Mouse (Mus musculus): ENCODE measurements at regions not wholly inside any gene's neighbourhood (a gene's known extent, or its start where the extent isn't known, plus 50 kb on each side); places are given as distances from the start of the nearest gene placed in this dataset.

- Histone ChIP-seq H3K4me3 (ENCODE audit: insufficient read depth, low read depth, low read length) (no peak overlapping the region), H3K27ac (replicated peaks; ENCODE audit: insufficient read depth, low read depth, low read length) (no peak overlapping the region), H3K9ac (ENCODE audit: low read depth, low read length) (no peak overlapping the region), H3K4me1 (ENCODE audit: control insufficient read depth, insufficient read depth, low read length) (no peaks in the 10 kb centered on the region), H3K27me3 (ENCODE audit: control insufficient read depth, insufficient read depth, low read length) (no peaks in the 10 kb centered on the region), H3K36me3 (ENCODE audit: control insufficient read depth, insufficient read depth, low read length) (no peaks in the 10 kb centered on the region), H3K79me2 (ENCODE audit: control insufficient read depth, insufficient read depth, low read length) (no peaks in the 10 kb centered on the region)
- 91% methylated on average over 8 of the region's 8 CpGs for WGBS
- no peak for DNase-seq (ENCODE audit: extremely low read depth, low read depth, low spot score)
- TF ChIP-seq POLR2A (IDR thresholded peaks at IDR 0.05; ENCODE audit: extremely low read depth, insufficient read depth, low read length) (no peak), CTCF (IDR thresholded peaks at IDR 0.05; ENCODE audit: low read depth, low read length) (no peak)
These were observed 81.7 kb upstream of the Zfp217 start for GRCm38 (mm10) chr2:170229461-170230080.

- H3K4me1 ChIP-seq (ENCODE audit: control insufficient read depth, insufficient read depth, low read length), result no peaks in the 10 kb centered on the region
- H3K36me3 ChIP-seq (ENCODE audit: control insufficient read depth, insufficient read depth, low read length), result no peaks in the 10 kb centered on the region
- no peak overlapping the region for H3K9ac ChIP-seq (ENCODE audit: low read depth, low read length)
- H3K4me3 ChIP-seq (ENCODE audit: insufficient read depth, low read depth, low read length), result no peak overlapping the region
- H3K79me2 ChIP-seq (ENCODE audit: control insufficient read depth, insufficient read depth, low read length), result no peaks in the 10 kb centered on the region
- no peak for DNase-seq (ENCODE audit: extremely low read depth, low read depth, low spot score)
- peaks cover under 1% of the 10 kb centered on the region; the same call in 1 of the 2 replicates for H3K27me3 ChIP-seq (ENCODE audit: control insufficient read depth, insufficient read depth, low read length)
- TF ChIP-seq CTCF (IDR thresholded peaks at IDR 0.05; ENCODE audit: low read depth, low read length) (no peak), POLR2A (IDR thresholded peaks at IDR 0.05; ENCODE audit: extremely low read depth, insufficient read depth, low read length) (no peak)
- no peak overlapping the region for H3K27ac ChIP-seq (replicated peaks; ENCODE audit: insufficient read depth, low read depth, low read length)
- 96% methylated on average over 10 of the region's 10 CpGs for WGBS
These were observed 80.6 kb upstream of the Zfp217 start for GRCm38 (mm10) chr2:170228318-170228994.

- H3K9ac ChIP-seq (ENCODE audit: low read depth, low read length), result no peak overlapping the region
- peaks cover 3% of the 10 kb centered on the region for H3K27me3 ChIP-seq (ENCODE audit: control insufficient read depth, insufficient read depth, low read length)
- no peak overlapping the region for H3K4me3 ChIP-seq (ENCODE audit: insufficient read depth, low read depth, low read length)
- DNase-seq (ENCODE audit: extremely low read depth, low read depth, low spot score), result no peak
- no peak overlapping the region for H3K27ac ChIP-seq (replicated peaks; ENCODE audit: insufficient read depth, low read depth, low read length)
- TF ChIP-seq POLR2A (IDR thresholded peaks at IDR 0.05; ENCODE audit: extremely low read depth, insufficient read depth, low read length) (no peak), CTCF (IDR thresholded peaks at IDR 0.05; ENCODE audit: low read depth, low read length) (no peak)
- 80% methylated on average over 7 of the region's 7 CpGs for WGBS
- H3K4me1 ChIP-seq (ENCODE audit: control insufficient read depth, insufficient read depth, low read length), result peaks cover 6% of the 10 kb centered on the region; the same call in 1 of the 2 replicates
- no peaks in the 10 kb centered on the region for H3K79me2 ChIP-seq (ENCODE audit: control insufficient read depth, insufficient read depth, low read length)
- no peaks in the 10 kb centered on the region for H3K36me3 ChIP-seq (ENCODE audit: control insufficient read depth, insufficient read depth, low read length)
These were observed 76.0 kb upstream of the Zfp217 start for GRCm38 (mm10) chr2:170223872-170224271.

GRCm38 (mm10) chr2:170222819-170223218, 74.9 kb upstream of the Zfp217 start:
- DNase-seq (ENCODE audit: extremely low read depth, low read depth, low spot score), result no peak
- Histone ChIP-seq H3K36me3 (ENCODE audit: control insufficient read depth, insufficient read depth, low read length) (no peaks in the 10 kb centered on the region), H3K27ac (replicated peaks; ENCODE audit: insufficient read depth, low read depth, low read length) (no peak overlapping the region), H3K4me3 (ENCODE audit: insufficient read depth, low read depth, low read length) (no peak overlapping the region), H3K4me1 (ENCODE audit: control insufficient read depth, insufficient read depth, low read length) (peaks cover 6% of the 10 kb centered on the region; the same call in 1 of the 2 replicates), H3K9ac (ENCODE audit: low read depth, low read length) (no peak overlapping the region), H3K79me2 (ENCODE audit: control insufficient read depth, insufficient read depth, low read length) (no peaks in the 10 kb centered on the region), H3K27me3 (ENCODE audit: control insufficient read depth, insufficient read depth, low read length) (peaks cover 3% of the 10 kb centered on the region)
- TF ChIP-seq CTCF (IDR thresholded peaks at IDR 0.05; ENCODE audit: low read depth, low read length) (no peak), POLR2A (IDR thresholded peaks at IDR 0.05; ENCODE audit: extremely low read depth, insufficient read depth, low read length) (no peak)
- WGBS, result 38% methylated on average over 6 of the region's 6 CpGs

GRCm38 (mm10) chr2:170221994-170222535, 74.2 kb upstream of the Zfp217 start:
- H3K27me3 ChIP-seq (ENCODE audit: control insufficient read depth, insufficient read depth, low read length), result peaks cover 3% of the 10 kb centered on the region
- H3K27ac ChIP-seq (replicated peaks; ENCODE audit: insufficient read depth, low read depth, low read length), result no peak overlapping the region
- WGBS, result 35% methylated on average over 13 of the region's 13 CpGs
- no peaks in the 10 kb centered on the region for H3K36me3 ChIP-seq (ENCODE audit: control insufficient read depth, insufficient read depth, low read length)
- no peak overlapping the region for H3K9ac ChIP-seq (ENCODE audit: low read depth, low read length)
- H3K4me3 ChIP-seq (ENCODE audit: insufficient read depth, low read depth, low read length), result no peak overlapping the region
- no peaks in the 10 kb centered on the region for H3K79me2 ChIP-seq (ENCODE audit: control insufficient read depth, insufficient read depth, low read length)
- no peak for TF ChIP-seq CTCF (IDR thresholded peaks at IDR 0.05; ENCODE audit: low read depth, low read length)
- no peak for TF ChIP-seq POLR2A (IDR thresholded peaks at IDR 0.05; ENCODE audit: extremely low read depth, insufficient read depth, low read length)
- DNase-seq (ENCODE audit: extremely low read depth, low read depth, low spot score), result no peak
- H3K4me1 ChIP-seq (ENCODE audit: control insufficient read depth, insufficient read depth, low read length), result peaks cover 6% of the 10 kb centered on the region; the same call in 1 of the 2 replicates

Measured in liver, adult 2 months (tissue).